ENCODE assay signal across 32 mouse cellular contexts in genomic region chr6:34146042-34146441, GRCm38 (mm10). TPM values are rescaled to one million over a fixed set of nuclear protein-coding genes. Genes with fewer than 3 reads are reported as not detected.
DNase-seq lines count a peak whose midpoint lies in the region; ATAC-seq and TF ChIP-seq lines count a peak whose summit lies in the region.
"Had no signal": no experiment of that assay in that cellular context is flagged by ENCODE, and none has a peak within 500 bp of the region (broad histone marks: within the 10 kb centered on the region; RNA-seq: fewer than 3 reads in every experiment).

No protein-coding gene starts in this region.

- H3K4me2 ChIP-seq in kidney, postnatal 0 days (ENCODE audit: low read length) = no peak overlapping the region
- H3K4me2 ChIP-seq in lung, embryonic 16.5 days (ENCODE audit: low read depth, low read length) = no peak overlapping the region
- H3K4me2 ChIP-seq: heart, embryonic 13.5 days; hindbrain, embryonic 15.5 days; limb, embryonic 15.5 days; liver, embryonic 13.5 days; midbrain, embryonic 15.5 days; neural tube, embryonic 15.5 days had no signal

- ATAC-seq in kidney, postnatal 0 days (replicated peaks; ENCODE audit: low FRiP score, low read depth) = no peak
- peak; percentile 80 for ATAC-seq in lung, embryonic 16.5 days (ENCODE audit: low read depth)
- ATAC-seq: activated CD4-positive, CD25-positive, alpha-beta regulatory T cell, adult 4 months; CD4-positive, CD25-positive, alpha-beta regulatory T cell, adult 4 months; forebrain, embryonic 16.5 days; inflammation-experienced regulatory T-cells, adult 6 months; midbrain, embryonic 15.5 days had no signal

- no peak for TF ChIP-seq CTCF in kidney, postnatal 0 days (IDR thresholded peaks at IDR 0.05; ENCODE audit: low read depth)

- no peaks in the 10 kb centered on the region for H3K27me3 ChIP-seq in kidney, postnatal 0 days (ENCODE audit: insufficient read depth, low read length)
- H3K27me3 ChIP-seq in lung, embryonic 16.5 days (ENCODE audit: control insufficient read depth, insufficient read depth, low read depth, low read length) = no peaks in the 10 kb centered on the region
- H3K27me3 ChIP-seq: heart, embryonic 13.5 days; hindbrain, embryonic 15.5 days; limb, embryonic 15.5 days; liver, embryonic 13.5 days; midbrain, embryonic 15.5 days; neural tube, embryonic 15.5 days had no signal

- H3K27ac ChIP-seq in kidney, postnatal 0 days = peak overlapping the region; percentile 7; the same call in 1 of the 2 replicates
- peak overlapping the region; percentile 59 for H3K27ac ChIP-seq in lung, embryonic 16.5 days (ENCODE audit: low read length)
- H3K27ac ChIP-seq: gastrocnemius, adult 2 months; heart, adult 2 months; heart, embryonic 13.5 days; hindbrain, embryonic 15.5 days; limb, embryonic 10.5 days; limb, embryonic 15.5 days; liver, embryonic 13.5 days; macrophage; midbrain, embryonic 15.5 days; neural tube, embryonic 15.5 days had no signal

- WGBS in kidney, postnatal 0 days = 25% methylated on average over 6 of the region's 6 CpGs
- 28% methylated on average over 6 of the region's 6 CpGs for WGBS in lung, embryonic 16.5 days

- no peak overlapping the region for H3K9ac ChIP-seq in kidney, postnatal 0 days (ENCODE audit: low read depth, low read length)
- H3K9ac ChIP-seq in lung, embryonic 16.5 days (ENCODE audit: low read length) = no peak overlapping the region
- H3K9ac ChIP-seq: heart, embryonic 13.5 days; hindbrain, embryonic 15.5 days; limb, embryonic 15.5 days; liver, embryonic 13.5 days; midbrain, embryonic 15.5 days; neural tube, embryonic 15.5 days had no signal

- DNase-seq in kidney, postnatal 0 days (ENCODE audit: low spot score) = peak; percentile 79
- no peak for DNase-seq in kidney, adult 9 months
- no peak for DNase-seq in lung, postnatal 36 days
- peak; percentile 45 to 66 for DNase-seq in kidney, postnatal 4 days
- DNase-seq in lung, postnatal 25 days (ENCODE audit: low spot score) = peak; percentile 2
- DNase-seq in heart, adult 9 months (ENCODE audit: low spot score in 2 of 2) = no peak
- DNase-seq: adrenal gland, adult 2 months; adrenal gland, postnatal 36 days; cerebellum, adult 18-20 months; cerebellum, postnatal 10 days; gastrocnemius, adult 2 months; gastrocnemius, postnatal 36 days; heart, adult 2 months; heart, postnatal 10 days; liver, embryonic 13.5 days; retina, postnatal 1 day; right cerebral cortex, postnatal 14 days; thymus, adult 18-20 months; thymus, postnatal 36 days had no signal

- H3K4me3 ChIP-seq in kidney, postnatal 0 days (replicated peaks; ENCODE audit: low read depth, low read length) = no peak overlapping the region
- H3K4me3 ChIP-seq in lung, embryonic 16.5 days (ENCODE audit: low read length) = no peak overlapping the region
- H3K4me3 ChIP-seq: erythroblast, embryonic 14.5 days; gastrocnemius, adult 2 months; heart, adult 2 months; heart, embryonic 13.5 days; hindbrain, embryonic 15.5 days; limb, embryonic 10.5 days; limb, embryonic 15.5 days; liver, embryonic 13.5 days; midbrain, embryonic 15.5 days; neural tube, embryonic 15.5 days had no signal

- H3K9me3 ChIP-seq in kidney, postnatal 0 days (replicated peaks; ENCODE audit: low read length) = no peaks in the 10 kb centered on the region
- H3K9me3 ChIP-seq in lung, embryonic 16.5 days (ENCODE audit: control insufficient read depth, low read length) = peaks cover 3% of the 10 kb centered on the region; the same call in 1 of the 2 replicates
- H3K9me3 ChIP-seq: hindbrain, embryonic 15.5 days; limb, embryonic 10.5 days; limb, embryonic 15.5 days; liver, embryonic 13.5 days; midbrain, embryonic 15.5 days; neural tube, embryonic 15.5 days had no signal

- H3K36me3 ChIP-seq in kidney, postnatal 0 days (ENCODE audit: insufficient read depth, low read length) = no peaks in the 10 kb centered on the region
- no peaks in the 10 kb centered on the region for H3K36me3 ChIP-seq in lung, embryonic 16.5 days (ENCODE audit: control insufficient read depth, insufficient read depth, low read length)
- H3K36me3 ChIP-seq: heart, embryonic 13.5 days; hindbrain, embryonic 15.5 days; limb, embryonic 10.5 days; limb, embryonic 15.5 days; liver, embryonic 13.5 days; midbrain, embryonic 15.5 days; neural tube, embryonic 15.5 days had no signal

- no peaks in the 10 kb centered on the region for H3K4me1 ChIP-seq in kidney, postnatal 0 days (replicated peaks; ENCODE audit: insufficient read depth, low read length)
- H3K4me1 ChIP-seq in lung, embryonic 16.5 days (replicated peaks; ENCODE audit: control insufficient read depth, insufficient read depth, low read length) = peaks cover 4% of the 10 kb centered on the region; the same call in 1 of the 2 replicates
- H3K4me1 ChIP-seq: hindbrain, embryonic 15.5 days; liver, embryonic 13.5 days; midbrain, embryonic 15.5 days; neural tube, embryonic 15.5 days had no signal

RNA-seq across cellular contexts. Expression of gene Slc35b4, which starts 30.9 kb away (rescaled TPM):
- 60.4 and 70.3 TPM in 2 replicates for polyA plus RNA-seq in kidney, postnatal 0 days (2015; fragmentation: Nextera tagmentation; extraction: Ambion mirVana)
- polyA plus RNA-seq in lung, embryonic 16.5 days (2015; fragmentation: Nextera tagmentation; extraction: Ambion mirVana) = 58.7 and 60.1 TPM in 2 replicates

Comparison
In these comparisons a context has a peak if more than half of its experiments do, and no peak if none do; other contexts are left out.
1. DNase-seq: peak in kidney, postnatal 0 days (single experiment), kidney, postnatal 4 days (2 of 2) and lung, postnatal 25 days (single experiment); none in kidney, adult 9 months (single experiment), lung, postnatal 36 days (single experiment) and heart, adult 9 months (0 of 2).